Mouse (Mus musculus): Measurements from ENCODE around the gene E130114P18Rik. TPM values are rescaled to one million over a fixed set of nuclear protein-coding genes. Genes with fewer than 3 reads are reported as not detected.

E130114P18Rik gene
- polyA plus RNA-seq, 1 experiment from 2014 or later: 26.3 TPM

- H3K4me3 ChIP-seq (replicated peaks; ENCODE audit: low read length): no peak overlapping the region
- H3K4me2 ChIP-seq (replicated peaks): no peak overlapping the region
- DNase-seq (ENCODE audit: low spot score): no peak
- no peak overlapping the region for H3K27ac ChIP-seq
- no peaks in the 10 kb centered on the region for H3K36me3 ChIP-seq (replicated peaks; ENCODE audit: control insufficient read depth, insufficient read depth)
- H3K27me3 ChIP-seq (ENCODE audit: control insufficient read depth, insufficient read depth, low read length): no peaks in the 10 kb centered on the region
- no peaks in the 10 kb centered on the region for H3K9me3 ChIP-seq (ENCODE audit: control insufficient read depth, low read length)
- no peak overlapping the region for H3K9ac ChIP-seq
- H3K4me1 ChIP-seq (replicated peaks; ENCODE audit: control insufficient read depth, insufficient read depth, low read length): peaks cover 20% of the 10 kb centered on the region
- ATAC-seq (ENCODE audit: low FRiP score): no peak
- WGBS: 71% methylated on average over 3 of the region's 3 CpGs
Observed at GRCm38 (mm10) chr4:97818498-97818897, 40.6 kb upstream of the E130114P18Rik start.

- Histone ChIP-seq H3K4me1 (replicated peaks; ENCODE audit: control insufficient read depth, insufficient read depth, low read length) (peaks cover 13% of the 10 kb centered on the region; the same call in 1 of the 2 replicates), H3K4me2 (replicated peaks) (no peak overlapping the region), H3K9me3 (ENCODE audit: control insufficient read depth, low read length) (no peaks in the 10 kb centered on the region), H3K4me3 (replicated peaks; ENCODE audit: low read length) (no peak overlapping the region), H3K9ac (no peak overlapping the region), H3K27ac (no peak overlapping the region), H3K27me3 (ENCODE audit: control insufficient read depth, insufficient read depth, low read length) (no peaks in the 10 kb centered on the region), H3K36me3 (replicated peaks; ENCODE audit: control insufficient read depth, insufficient read depth) (no peaks in the 10 kb centered on the region)
- no peak for ATAC-seq (ENCODE audit: low FRiP score)
- no peak for DNase-seq (ENCODE audit: low spot score)
- 74% methylated on average over 1 of the region's 1 CpGs for WGBS
Observed at GRCm38 (mm10) chr4:97817741-97818140, 39.9 kb upstream of the E130114P18Rik start.

DNA sequence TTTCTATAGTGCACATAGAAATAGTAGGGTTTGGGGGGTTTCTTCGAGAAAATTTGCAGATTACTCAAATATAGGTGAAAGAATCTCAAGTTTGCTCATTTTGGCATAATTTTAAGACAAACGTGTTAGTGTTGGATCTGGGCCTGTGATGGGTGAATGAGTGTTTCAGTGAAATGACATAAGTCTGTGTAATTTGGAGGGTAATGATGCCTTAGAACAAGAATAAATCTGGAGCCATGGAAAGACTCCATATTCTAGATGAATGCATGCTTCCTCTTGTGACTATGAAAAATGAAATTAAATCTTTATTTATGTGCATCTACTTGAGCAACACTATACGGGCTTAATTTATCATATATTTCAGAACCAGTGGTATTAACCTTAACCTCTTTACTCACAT, 38.9 kb upstream of the E130114P18Rik start:
- Histone ChIP-seq H3K9me3 (ENCODE audit: control insufficient read depth, low read length) (no peaks in the 10 kb centered on the region), H3K27me3 (ENCODE audit: control insufficient read depth, insufficient read depth, low read length) (no peaks in the 10 kb centered on the region), H3K27ac (no peak overlapping the region), H3K36me3 (replicated peaks; ENCODE audit: control insufficient read depth, insufficient read depth) (no peaks in the 10 kb centered on the region), H3K4me1 (replicated peaks; ENCODE audit: control insufficient read depth, insufficient read depth, low read length) (peaks cover 13% of the 10 kb centered on the region; the same call in 1 of the 2 replicates), H3K4me2 (replicated peaks) (no peak overlapping the region), H3K4me3 (replicated peaks; ENCODE audit: low read length) (no peak overlapping the region), H3K9ac (no peak overlapping the region)
- ATAC-seq (ENCODE audit: low FRiP score) (no peak), DNase-seq (ENCODE audit: low spot score) (no peak)
- whole genome bisulfite sequencing: 81% methylated on average over 3 of the region's 3 CpGs

DNA sequence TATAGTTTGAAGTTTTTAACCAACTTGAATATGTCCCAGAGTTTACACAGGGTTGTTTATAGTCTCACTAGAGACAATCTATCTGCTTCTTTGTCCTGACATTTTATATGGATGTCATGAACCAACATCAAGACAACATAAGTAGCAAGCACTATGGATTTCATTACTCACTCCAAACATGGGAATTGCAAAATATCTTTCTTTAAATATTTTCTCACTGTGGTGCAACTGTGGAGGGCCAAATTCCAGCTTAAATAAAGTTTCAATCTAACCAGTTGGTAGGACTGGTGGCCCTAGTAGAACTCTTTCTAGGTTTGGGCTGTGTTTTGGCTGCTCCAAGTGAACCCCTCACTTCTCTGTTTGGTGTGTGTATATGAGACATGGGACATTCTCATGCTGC, 38.1 kb upstream of the E130114P18Rik start:
- ATAC-seq (ENCODE audit: low FRiP score): no peak
- no peaks in the 10 kb centered on the region for H3K9me3 ChIP-seq (ENCODE audit: control insufficient read depth, low read length)
- no peak for DNase-seq (ENCODE audit: low spot score)

DNA sequence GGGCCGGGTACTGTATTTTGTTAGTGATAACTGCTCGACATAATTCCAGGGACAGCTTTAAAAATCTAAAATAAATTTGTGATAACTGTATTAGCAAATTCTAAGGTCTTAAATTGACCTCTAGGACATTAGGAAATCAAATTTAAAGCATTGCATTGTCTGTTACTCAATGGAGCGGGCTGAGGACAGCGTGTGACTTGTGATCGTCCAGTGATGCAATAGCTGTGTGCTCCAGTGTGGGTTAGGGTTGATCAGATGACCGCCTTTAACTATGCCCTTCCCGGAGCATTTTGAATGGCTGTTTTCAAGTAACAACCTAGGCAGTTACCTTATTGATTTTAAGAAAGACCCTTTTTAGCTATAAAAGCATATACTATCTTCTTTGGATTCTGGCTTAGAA, 36.6 kb upstream of the E130114P18Rik start:
- no peak overlapping the region for H3K27ac ChIP-seq
- ATAC-seq (ENCODE audit: low FRiP score) (no peak), DNase-seq (ENCODE audit: low spot score) (no peak)
- H3K9ac ChIP-seq: no peak overlapping the region
- H3K27me3 ChIP-seq (ENCODE audit: control insufficient read depth, insufficient read depth, low read length): no peaks in the 10 kb centered on the region
- H3K9me3 ChIP-seq (ENCODE audit: control insufficient read depth, low read length): no peaks in the 10 kb centered on the region
- 89% methylated on average over 7 of the region's 7 CpGs for WGBS
- no peak overlapping the region for H3K4me2 ChIP-seq (replicated peaks)
- H3K4me3 ChIP-seq (replicated peaks; ENCODE audit: low read length): no peak overlapping the region
- peaks cover 16% of the 10 kb centered on the region for H3K4me1 ChIP-seq (replicated peaks; ENCODE audit: control insufficient read depth, insufficient read depth, low read length)
- H3K36me3 ChIP-seq (replicated peaks; ENCODE audit: control insufficient read depth, insufficient read depth): no peaks in the 10 kb centered on the region

More for the DNA sequence above, 38.1 kb upstream of the E130114P18Rik start:
- H3K4me1 ChIP-seq (replicated peaks; ENCODE audit: control insufficient read depth, insufficient read depth, low read length): peaks cover 13% of the 10 kb centered on the region; the same call in 1 of the 2 replicates
- no peaks in the 10 kb centered on the region for H3K27me3 ChIP-seq (ENCODE audit: control insufficient read depth, insufficient read depth, low read length)
- H3K36me3 ChIP-seq (replicated peaks; ENCODE audit: control insufficient read depth, insufficient read depth): no peaks in the 10 kb centered on the region
- no peak overlapping the region for H3K4me3 ChIP-seq (replicated peaks; ENCODE audit: low read length)
- H3K27ac ChIP-seq: no peak overlapping the region
- no peak overlapping the region for H3K9ac ChIP-seq
- H3K4me2 ChIP-seq (replicated peaks): no peak overlapping the region

GRCm38 (mm10) chr4:97813996-97814395, 36.1 kb upstream of the E130114P18Rik start:
- no peaks in the 10 kb centered on the region for H3K27me3 ChIP-seq (ENCODE audit: control insufficient read depth, insufficient read depth, low read length)
- no peak overlapping the region for H3K27ac ChIP-seq
- H3K4me3 ChIP-seq (replicated peaks; ENCODE audit: low read length): no peak overlapping the region
- no peak for DNase-seq (ENCODE audit: low spot score)
- no peaks in the 10 kb centered on the region for H3K9me3 ChIP-seq (ENCODE audit: control insufficient read depth, low read length)
- 70% methylated on average over 4 of the region's 4 CpGs for WGBS
- no peak overlapping the region for H3K4me2 ChIP-seq (replicated peaks)
- peaks cover 16% of the 10 kb centered on the region for H3K4me1 ChIP-seq (replicated peaks; ENCODE audit: control insufficient read depth, insufficient read depth, low read length)
- H3K36me3 ChIP-seq (replicated peaks; ENCODE audit: control insufficient read depth, insufficient read depth): no peaks in the 10 kb centered on the region
- H3K9ac ChIP-seq: no peak overlapping the region
- ATAC-seq (ENCODE audit: low FRiP score): no peak

DNA sequence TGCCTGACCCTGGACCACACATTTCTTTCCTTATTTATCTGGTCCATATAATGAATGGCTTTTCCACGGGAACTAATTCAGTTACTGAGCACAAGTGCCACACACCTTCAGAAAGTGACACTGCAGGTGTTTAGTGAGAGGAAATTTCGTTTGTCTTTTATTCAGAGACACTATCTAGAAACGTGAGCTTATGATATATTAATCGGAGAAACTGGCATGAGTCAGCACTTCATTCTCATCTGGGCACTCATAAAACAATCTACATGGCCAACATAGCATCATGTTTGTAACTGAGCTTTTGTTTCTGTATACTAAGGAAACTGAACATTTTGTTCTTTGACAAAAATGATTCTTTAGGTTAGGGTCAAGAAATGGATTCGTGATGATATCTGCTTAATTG, 35.2 kb upstream of the E130114P18Rik start:
- H3K9me3 ChIP-seq (ENCODE audit: control insufficient read depth, low read length): no peaks in the 10 kb centered on the region
- WGBS: 85% methylated on average over 5 of the region's 5 CpGs
- no peak overlapping the region for H3K4me3 ChIP-seq (replicated peaks; ENCODE audit: low read length)
- DNase-seq (ENCODE audit: low spot score) (no peak), ATAC-seq (ENCODE audit: low FRiP score) (no peak)
- no peak overlapping the region for H3K27ac ChIP-seq
- H3K4me2 ChIP-seq (replicated peaks): no peak overlapping the region
- no peak overlapping the region for H3K9ac ChIP-seq
- no peaks in the 10 kb centered on the region for H3K27me3 ChIP-seq (ENCODE audit: control insufficient read depth, insufficient read depth, low read length)
- no peaks in the 10 kb centered on the region for H3K36me3 ChIP-seq (replicated peaks; ENCODE audit: control insufficient read depth, insufficient read depth)
- H3K4me1 ChIP-seq (replicated peaks; ENCODE audit: control insufficient read depth, insufficient read depth, low read length): peaks cover 16% of the 10 kb centered on the region

GRCm38 (mm10) chr4:97810348-97810939, 32.6 kb upstream of the E130114P18Rik start:
- Histone ChIP-seq H3K27me3 (ENCODE audit: control insufficient read depth, insufficient read depth, low read length) (no peaks in the 10 kb centered on the region), H3K9ac (no peak overlapping the region), H3K36me3 (replicated peaks; ENCODE audit: control insufficient read depth, insufficient read depth) (no peaks in the 10 kb centered on the region), H3K9me3 (ENCODE audit: control insufficient read depth, low read length) (no peaks in the 10 kb centered on the region), H3K4me1 (replicated peaks; ENCODE audit: control insufficient read depth, insufficient read depth, low read length) (peaks cover 11% of the 10 kb centered on the region), H3K27ac (no peak overlapping the region), H3K4me2 (replicated peaks) (no peak overlapping the region), H3K4me3 (replicated peaks; ENCODE audit: low read length) (no peak overlapping the region)
- DNase-seq (ENCODE audit: low spot score) (no peak), ATAC-seq (ENCODE audit: low FRiP score) (no peak)
- 82% methylated on average over 7 of the region's 7 CpGs for WGBS

GRCm38 (mm10) chr4:97809582-97810295, 31.9 kb upstream of the E130114P18Rik start:
- Histone ChIP-seq H3K9me3 (ENCODE audit: control insufficient read depth, low read length) (no peaks in the 10 kb centered on the region), H3K4me1 (replicated peaks; ENCODE audit: control insufficient read depth, insufficient read depth, low read length) (peaks cover 11% of the 10 kb centered on the region), H3K27ac (no peak overlapping the region), H3K27me3 (ENCODE audit: control insufficient read depth, insufficient read depth, low read length) (no peaks in the 10 kb centered on the region), H3K4me3 (replicated peaks; ENCODE audit: low read length) (no peak overlapping the region), H3K9ac (no peak overlapping the region), H3K4me2 (replicated peaks) (no peak overlapping the region), H3K36me3 (replicated peaks; ENCODE audit: control insufficient read depth, insufficient read depth) (no peaks in the 10 kb centered on the region)
- ATAC-seq (ENCODE audit: low FRiP score): no peak
- DNase-seq (ENCODE audit: low spot score): no peak
- 71% methylated on average over 4 of the region's 4 CpGs for WGBS
